Mouse (Mus musculus): ENCODE data around the gene Tmem102. TPM values are rescaled to one million over a fixed set of nuclear protein-coding genes. Genes with fewer than 3 reads are reported as not detected.

The Tmem102 gene
- total and polyA plus RNA-seq, 3 experiments: not detected

GRCm38 (mm10) chr11:69823456-69823855, 18.0 kb upstream of the Tmem102 start:
- Histone ChIP-seq H3K4me3 (ENCODE audit: low read depth, low read length) (no peak overlapping the region), H3K9me3 (replicated peaks) (peaks cover 10% of the 10 kb centered on the region), H3K27me3 (ENCODE audit: insufficient read depth, low read length) (peaks cover 49% of the 10 kb centered on the region), H3K4me1 (ENCODE audit: insufficient read depth, low read depth, low read length) (no peaks in the 10 kb centered on the region; the same call in 1 of the 2 replicates), H3K36me3 (replicated peaks) (peaks cover 37% of the 10 kb centered on the region)
- TF ChIP-seq GATA2 (IDR thresholded peaks at IDR 0.05; ENCODE audit: borderline replicate concordance, low read depth, low read length): no peak
- no peak for TF ChIP-seq POLR2AphosphoS5 (IDR thresholded peaks at IDR 0.05; ENCODE audit: insufficient replicate concordance, low read depth, low read length)
- no peak for ATAC-seq (ENCODE audit: extremely low read depth, insufficient number of reproducible peaks, low FRiP score, poor library complexity, severe bottlenecking)
- no peak for DNase-seq (ENCODE audit: low spot score)

DNA sequence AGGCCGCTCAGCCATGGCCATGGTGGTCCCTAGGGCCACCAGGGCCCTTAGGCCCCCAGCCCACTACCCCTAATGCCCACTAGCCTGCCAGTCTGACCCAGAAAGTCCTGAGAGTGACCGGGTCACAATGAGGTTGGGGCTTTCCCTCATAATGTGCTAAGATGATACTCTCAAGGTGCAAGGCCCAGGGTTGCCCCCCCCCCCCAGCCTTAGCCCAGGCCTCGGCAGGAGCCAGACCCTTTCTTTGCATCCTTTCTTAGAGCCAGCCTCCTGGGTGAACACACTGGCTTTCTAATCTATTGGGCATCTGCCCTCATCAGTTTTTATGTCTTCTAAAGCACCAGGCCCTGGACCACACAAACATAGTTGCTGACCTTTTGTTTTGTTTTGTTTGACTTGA, 16.7 kb upstream of the Tmem102 start, which contains the start of gene Spem1:
Spem1 (minus strand) TSS at position 101 of the 400 bp plus-strand sequence.
- Histone ChIP-seq H3K9me3 (replicated peaks) (peaks cover 8% of the 10 kb centered on the region), H3K36me3 (replicated peaks) (peaks cover 24% of the 10 kb centered on the region), H3K4me3 (ENCODE audit: low read depth, low read length) (no peak within 1 kb of the TSS), H3K27me3 (ENCODE audit: insufficient read depth, low read length) (peaks cover 44% of the 10 kb centered on the region), H3K4me1 (ENCODE audit: insufficient read depth, low read depth, low read length) (no peaks in the 10 kb centered on the region; the same call in 1 of the 2 replicates)
- ATAC-seq (ENCODE audit: extremely low read depth, insufficient number of reproducible peaks, low FRiP score, poor library complexity, severe bottlenecking): no peak
- TF ChIP-seq CTCF (IDR thresholded peaks at IDR 0.05; ENCODE audit: low read depth, low read length): no peak
- no peak for TF ChIP-seq GATA2 (IDR thresholded peaks at IDR 0.05; ENCODE audit: borderline replicate concordance, low read depth, low read length)
- no peak for DNase-seq (ENCODE audit: low spot score)

DNA sequence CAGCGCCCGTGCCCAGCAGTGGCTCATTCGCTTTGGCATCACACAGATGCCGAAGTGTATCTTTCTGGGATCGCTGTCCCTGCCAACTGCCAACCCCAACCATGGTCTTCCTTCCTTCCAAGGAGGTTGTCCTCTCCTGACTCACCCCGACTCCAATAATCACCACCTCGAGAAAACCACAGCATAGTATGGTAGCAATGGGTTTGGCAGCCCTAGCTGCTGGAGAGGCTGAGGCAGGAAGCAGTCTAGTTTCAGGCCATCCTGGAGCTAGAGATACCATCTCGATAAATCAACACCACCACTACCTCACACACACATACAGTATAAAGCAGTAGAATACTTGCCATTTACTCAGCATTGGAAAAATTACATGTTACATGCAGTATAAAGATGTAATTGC, 13.4 kb upstream of the Tmem102 start:
- H3K36me3 ChIP-seq (replicated peaks): no peaks in the 10 kb centered on the region
- H3K4me3 ChIP-seq (ENCODE audit: low read depth, low read length): no peak overlapping the region
- TF ChIP-seq GATA1 (IDR thresholded peaks at IDR 0.05; ENCODE audit: borderline replicate concordance, low read length): no peak
- H3K4me1 ChIP-seq (ENCODE audit: insufficient read depth, low read depth, low read length): no peaks in the 10 kb centered on the region
- no peak for DNase-seq (ENCODE audit: low spot score)
- H3K27me3 ChIP-seq (ENCODE audit: insufficient read depth, low read length): peaks cover 45% of the 10 kb centered on the region
- no peak for ATAC-seq (ENCODE audit: extremely low read depth, insufficient number of reproducible peaks, low FRiP score, poor library complexity, severe bottlenecking)
- H3K9me3 ChIP-seq (replicated peaks): no peaks in the 10 kb centered on the region; the same call in 1 of the 2 replicates

- Histone ChIP-seq H3K4me1 (ENCODE audit: insufficient read depth, low read depth, low read length) (no peaks in the 10 kb centered on the region), H3K36me3 (replicated peaks) (no peaks in the 10 kb centered on the region), H3K9me3 (replicated peaks) (no peaks in the 10 kb centered on the region; the same call in 1 of the 2 replicates), H3K4me3 (ENCODE audit: low read depth, low read length) (no peak within 1 kb of the TSS), H3K27me3 (ENCODE audit: insufficient read depth, low read length) (peaks cover 44% of the 10 kb centered on the region)
- no peak for DNase-seq (ENCODE audit: low spot score)
- TF ChIP-seq GATA2 (IDR thresholded peaks at IDR 0.05; ENCODE audit: borderline replicate concordance, low read depth, low read length): no peak
- TF ChIP-seq GATA1 (IDR thresholded peaks at IDR 0.05; ENCODE audit: borderline replicate concordance, low read length): no peak
- no peak for ATAC-seq (ENCODE audit: extremely low read depth, insufficient number of reproducible peaks, low FRiP score, poor library complexity, severe bottlenecking)
Observed at GRCm38 (mm10) chr11:69818365-69818764, 12.9 kb upstream of the Tmem102 start, which contains the start of gene Spem2. Gene Spem2 (minus strand): TSS chr11:69818465.

GRCm38 (mm10) chr11:69816520-69816919, 11.1 kb upstream of the Tmem102 start:
- H3K27me3 ChIP-seq (ENCODE audit: insufficient read depth, low read length): peaks cover 50% of the 10 kb centered on the region
- DNase-seq (ENCODE audit: low spot score): no peak
- no peaks in the 10 kb centered on the region for H3K36me3 ChIP-seq (replicated peaks)

DNA sequence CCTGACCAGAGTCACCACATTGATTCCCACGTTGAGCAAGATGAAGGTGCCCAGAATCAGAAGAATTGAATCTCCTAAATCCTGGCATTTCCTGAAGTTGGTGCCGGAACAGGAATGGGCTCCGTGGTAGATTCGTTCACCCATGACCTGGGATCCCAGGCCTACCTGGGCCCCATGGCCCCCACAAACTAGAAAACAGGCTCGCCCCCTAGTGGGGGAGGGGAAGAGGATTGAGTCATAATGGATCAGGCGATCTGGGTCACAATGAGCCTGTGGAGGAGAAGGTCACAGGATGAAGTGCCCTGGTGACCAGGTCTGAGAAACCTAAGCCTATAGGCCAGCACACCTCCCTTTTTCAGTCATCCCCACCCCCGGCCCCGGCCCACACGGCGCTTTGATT, 9.7 kb upstream of the Tmem102 start, which contains the start of gene Gm39566:
Gm39566 (minus strand) TSS at position 144 of the 400 bp plus-strand sequence.
- no peak for ATAC-seq (ENCODE audit: extremely low read depth, insufficient number of reproducible peaks, low FRiP score, poor library complexity, severe bottlenecking)
- TF ChIP-seq GATA2 (IDR thresholded peaks at IDR 0.05; ENCODE audit: borderline replicate concordance, low read depth, low read length) (no peak), CTCF (IDR thresholded peaks at IDR 0.05; ENCODE audit: low read depth, low read length) (no peak), GATA1 (IDR thresholded peaks at IDR 0.05; ENCODE audit: borderline replicate concordance, low read length) (no peak), TAL1 (conservative IDR thresholded peaks at IDR 0.05; ENCODE audit: low read depth, low read length) (no peak)
- peaks cover 56% of the 10 kb centered on the region for H3K27me3 ChIP-seq (ENCODE audit: insufficient read depth, low read length)

More at GRCm38 (mm10) chr11:69816520-69816919, 11.1 kb upstream of the Tmem102 start:
- ATAC-seq (ENCODE audit: extremely low read depth, insufficient number of reproducible peaks, low FRiP score, poor library complexity, severe bottlenecking): no peak
- TF ChIP-seq CTCF (IDR thresholded peaks at IDR 0.05; ENCODE audit: low read depth, low read length): no peak
- no peak for TF ChIP-seq POLR2AphosphoS5 (IDR thresholded peaks at IDR 0.05; ENCODE audit: insufficient replicate concordance, low read depth, low read length)
- TF ChIP-seq GATA1 (IDR thresholded peaks at IDR 0.05; ENCODE audit: borderline replicate concordance, low read length): no peak
- no peak for TF ChIP-seq TAL1 (conservative IDR thresholded peaks at IDR 0.05; ENCODE audit: low read depth, low read length)
- Histone ChIP-seq H3K9me3 (replicated peaks) (no peaks in the 10 kb centered on the region; the same call in 1 of the 2 replicates), H3K4me3 (ENCODE audit: low read depth, low read length) (no peak overlapping the region), H3K4me1 (ENCODE audit: insufficient read depth, low read depth, low read length) (no peaks in the 10 kb centered on the region)

GRCm38 (mm10) chr11:69810280-69810679, 4.9 kb upstream of the Tmem102 start:
- TF ChIP-seq TAL1 (conservative IDR thresholded peaks at IDR 0.05; ENCODE audit: low read depth, low read length): no peak
- no peak for TF ChIP-seq CTCF (IDR thresholded peaks at IDR 0.05; ENCODE audit: low read depth, low read length)
- no peak for TF ChIP-seq POLR2AphosphoS5 (IDR thresholded peaks at IDR 0.05; ENCODE audit: insufficient replicate concordance, low read depth, low read length)
- TF ChIP-seq GATA2 (IDR thresholded peaks at IDR 0.05; ENCODE audit: borderline replicate concordance, low read depth, low read length): no peak
- no peak for TF ChIP-seq GATA1 (IDR thresholded peaks at IDR 0.05; ENCODE audit: borderline replicate concordance, low read length)
- no peaks in the 10 kb centered on the region for H3K9me3 ChIP-seq (replicated peaks)
- H3K4me1 ChIP-seq (ENCODE audit: insufficient read depth, low read depth, low read length): no peaks in the 10 kb centered on the region; the same call in 1 of the 2 replicates
- H3K27me3 ChIP-seq (ENCODE audit: insufficient read depth, low read length): peaks cover 53% of the 10 kb centered on the region
- H3K4me3 ChIP-seq (ENCODE audit: low read depth, low read length): no peak overlapping the region
- DNase-seq (ENCODE audit: low spot score) (no peak), ATAC-seq (ENCODE audit: extremely low read depth, insufficient number of reproducible peaks, low FRiP score, poor library complexity, severe bottlenecking) (no peak)
- H3K36me3 ChIP-seq (replicated peaks): no peaks in the 10 kb centered on the region

More for the DNA sequence above, 9.7 kb upstream of the Tmem102 start, which contains the start of gene Gm39566:
- no peaks in the 10 kb centered on the region for H3K36me3 ChIP-seq (replicated peaks)
- no peaks in the 10 kb centered on the region for H3K4me1 ChIP-seq (ENCODE audit: insufficient read depth, low read depth, low read length)
- H3K4me3 ChIP-seq (ENCODE audit: low read depth, low read length): no peak within 1 kb of the TSS
- no peaks in the 10 kb centered on the region; the same call in 1 of the 2 replicates for H3K9me3 ChIP-seq (replicated peaks)
- DNase-seq (ENCODE audit: low spot score): no peak
